Comparison of ENCODE assay signal across 30 mouse cellular contexts in genomic region chr8:84321841-84322240, GRCm38 (mm10). TPM values are rescaled to one million over a fixed set of nuclear protein-coding genes. Genes with fewer than 3 reads are reported as not detected.
DNase-seq lines count a peak whose midpoint lies in the region; ATAC-seq and TF ChIP-seq lines count a peak whose summit lies in the region.
"Had no signal": no experiment of that assay in that cellular context is flagged by ENCODE, and none has a peak within 500 bp of the region (broad histone marks: within the 10 kb centered on the region; RNA-seq: fewer than 3 reads in every experiment).

No protein-coding gene starts in this region.

- H3K4me3 ChIP-seq in kidney, embryonic 16.5 days (ENCODE audit: low read length) = no peak overlapping the region
- no peak overlapping the region for H3K4me3 ChIP-seq in ES-E14 (ENCODE audit: insufficient read depth in 1 of 2, low read depth in 1 of 2, low read length in 2 of 2, poor library complexity in 1 of 2, severe bottlenecking in 1 of 2)
- H3K4me3 ChIP-seq in intestine, embryonic 16.5 days (ENCODE audit: low read length) = no peak overlapping the region
- H3K4me3 ChIP-seq in stomach, postnatal 0 days (ENCODE audit: low read depth, low read length) = no peak overlapping the region
- H3K4me3 ChIP-seq: erythroblast, embryonic 14.5 days; forebrain, embryonic 12.5 days; heart, embryonic 10.5 days; heart, embryonic 15.5 days; kidney, embryonic 15.5 days; limb, embryonic 10.5 days; limb, embryonic 15.5 days; liver, embryonic 13.5 days; midbrain, embryonic 13.5 days; neural tube, embryonic 13.5 days had no signal

- WGBS in kidney, embryonic 16.5 days = 60% methylated on average over 3 of the region's 3 CpGs
- WGBS in intestine, embryonic 16.5 days = 52% methylated on average over 3 of the region's 3 CpGs
- 51% methylated on average over 3 of the region's 3 CpGs for WGBS in stomach, postnatal 0 days

- H3K27me3 ChIP-seq in kidney, embryonic 16.5 days (ENCODE audit: insufficient read depth, low read length) = no peaks in the 10 kb centered on the region
- no peaks in the 10 kb centered on the region for H3K27me3 ChIP-seq in intestine, embryonic 16.5 days (replicated peaks; ENCODE audit: control insufficient read depth, insufficient read depth, low read length)
- H3K27me3 ChIP-seq in stomach, postnatal 0 days (ENCODE audit: control insufficient read depth, insufficient read depth, low read length) = no peaks in the 10 kb centered on the region
- H3K27me3 ChIP-seq: forebrain, embryonic 12.5 days; heart, embryonic 15.5 days; kidney, embryonic 15.5 days; limb, embryonic 15.5 days; liver, embryonic 13.5 days; midbrain, embryonic 13.5 days; neural tube, embryonic 13.5 days had no signal

- no peak for TF ChIP-seq CTCF in stomach, postnatal 0 days (IDR thresholded peaks at IDR 0.05; ENCODE audit: low read depth)

- no peak overlapping the region for H3K4me2 ChIP-seq in kidney, embryonic 16.5 days (replicated peaks; ENCODE audit: low read depth, low read length)
- H3K4me2 ChIP-seq in intestine, embryonic 16.5 days (ENCODE audit: low read depth, low read length) = no peak overlapping the region
- no peak overlapping the region for H3K4me2 ChIP-seq in stomach, postnatal 0 days (replicated peaks; ENCODE audit: low read depth)
- H3K4me2 ChIP-seq: forebrain, embryonic 12.5 days; heart, embryonic 15.5 days; kidney, embryonic 15.5 days; limb, embryonic 15.5 days; liver, embryonic 13.5 days; midbrain, embryonic 13.5 days; neural tube, embryonic 13.5 days had no signal

- no peak overlapping the region for H3K27ac ChIP-seq in kidney, embryonic 16.5 days (ENCODE audit: low read length)
- no peak overlapping the region for H3K27ac ChIP-seq in ES-E14 (ENCODE audit: insufficient read depth, low read depth, low read length, poor library complexity, severe bottlenecking)
- no peak overlapping the region for H3K27ac ChIP-seq in intestine, embryonic 16.5 days (ENCODE audit: low read length)
- no peak overlapping the region for H3K27ac ChIP-seq in stomach, postnatal 0 days (replicated peaks)
- H3K27ac ChIP-seq: forebrain, embryonic 12.5 days; heart, embryonic 10.5 days; heart, embryonic 15.5 days; hindbrain, postnatal 0 days; kidney, embryonic 15.5 days; limb, embryonic 10.5 days; limb, embryonic 15.5 days; liver, embryonic 13.5 days; macrophage; midbrain, embryonic 13.5 days; neural tube, embryonic 13.5 days had no signal

- no peaks in the 10 kb centered on the region for H3K4me1 ChIP-seq in kidney, embryonic 16.5 days (ENCODE audit: insufficient read depth, low read length)
- no peaks in the 10 kb centered on the region; a peak in 1 of 4 replicates for H3K4me1 ChIP-seq in ES-E14 (ENCODE audit: control insufficient read depth in 2 of 2, insufficient read depth in 2 of 2, low read length in 2 of 2, poor library complexity in 1 of 2)
- no peaks in the 10 kb centered on the region for H3K4me1 ChIP-seq in intestine, embryonic 16.5 days (ENCODE audit: control insufficient read depth, insufficient read depth, low read length)
- no peaks in the 10 kb centered on the region for H3K4me1 ChIP-seq in stomach, postnatal 0 days (replicated peaks; ENCODE audit: control insufficient read depth, insufficient read depth)
- H3K4me1 ChIP-seq: forebrain, embryonic 12.5 days; heart, embryonic 15.5 days; kidney, embryonic 15.5 days; liver, embryonic 13.5 days; midbrain, embryonic 13.5 days had no signal

- in situ Hi-C loops in ES-E14 (cut with MboI; ENCODE audit: low sequenced_read_pairs in 2 of 2, unreplicated experiment in 2 of 2) = no loop called here

- TF ChIP-seq EP300 in stomach, postnatal 0 days (optimal IDR thresholded peaks at IDR 0.05) = no peak

- DNase-seq in kidney, postnatal 10 days = no peak
- peak; percentile 17 for DNase-seq in ES-E14 (ENCODE audit: low read depth, low spot score)
- DNase-seq in stomach, postnatal 0 days (ENCODE audit: low spot score) = peak; percentile 42
- DNase-seq in right cerebral cortex, postnatal 14 days = no peak
- no peak for DNase-seq in left cerebral cortex, adult 9 months (ENCODE audit: low spot score in 2 of 2)
- DNase-seq: adrenal gland, adult 8-10 months; cerebellum, adult 9-10 months; cerebellum, postnatal 36 days; embryo, embryonic 11 days; forebrain, postnatal 0 days; gastrocnemius, postnatal 10 days; kidney, adult 18-20 months; liver, embryonic 13.5 days; lung, adult 2 months; thymus, adult 18-20 months; thymus, postnatal 25 days had no signal

- 0 out of 2 replicates have a peak, but pooled peaks have one; percentile 27 for ATAC-seq in kidney, embryonic 16.5 days (ENCODE audit: low FRiP score, low TSS enrichment)
- peak; percentile 87 for ATAC-seq in intestine, embryonic 16.5 days
- ATAC-seq in stomach, postnatal 0 days (ENCODE audit: low FRiP score, low TSS enrichment) = peak; percentile 61; the same call in 1 of the 2 replicates
- ATAC-seq: activated CD4-positive, CD25-positive, alpha-beta regulatory T cell, adult 4 months; forebrain, postnatal 0 days; hindbrain, postnatal 0 days; midbrain, embryonic 13.5 days had no signal

- H3K36me3 ChIP-seq in kidney, embryonic 16.5 days (ENCODE audit: insufficient read depth, low read length) = no peaks in the 10 kb centered on the region
- no peaks in the 10 kb centered on the region for H3K36me3 ChIP-seq in ES-E14 (ENCODE audit: control insufficient read depth, insufficient read depth, low read length, poor library complexity, severe bottlenecking)
- H3K36me3 ChIP-seq in intestine, embryonic 16.5 days (ENCODE audit: control insufficient read depth, insufficient read depth, low read length) = no peaks in the 10 kb centered on the region
- H3K36me3 ChIP-seq in stomach, postnatal 0 days (ENCODE audit: control insufficient read depth, insufficient read depth, low read length) = no peaks in the 10 kb centered on the region
- H3K36me3 ChIP-seq: forebrain, embryonic 12.5 days; heart, embryonic 10.5 days; heart, embryonic 15.5 days; kidney, embryonic 15.5 days; limb, embryonic 10.5 days; limb, embryonic 15.5 days; liver, embryonic 13.5 days; midbrain, embryonic 13.5 days; neural tube, embryonic 13.5 days had no signal

- H3K9me3 ChIP-seq in kidney, embryonic 16.5 days (ENCODE audit: low read length) = no peaks in the 10 kb centered on the region
- H3K9me3 ChIP-seq in ES-E14 (ENCODE audit: control insufficient read depth, insufficient read depth, low read depth, low read length) = no peaks in the 10 kb centered on the region
- no peaks in the 10 kb centered on the region for H3K9me3 ChIP-seq in intestine, embryonic 16.5 days (ENCODE audit: control insufficient read depth, low read length)
- H3K9me3 ChIP-seq in stomach, postnatal 0 days (ENCODE audit: control insufficient read depth, low read length) = no peaks in the 10 kb centered on the region
- H3K9me3 ChIP-seq: forebrain, embryonic 12.5 days; heart, embryonic 10.5 days; heart, embryonic 15.5 days; kidney, embryonic 15.5 days; limb, embryonic 10.5 days; limb, embryonic 15.5 days; liver, embryonic 13.5 days; midbrain, embryonic 13.5 days; neural tube, embryonic 13.5 days had no signal

- no peak overlapping the region for H3K9ac ChIP-seq in kidney, embryonic 16.5 days (replicated peaks; ENCODE audit: low read length)
- H3K9ac ChIP-seq in ES-E14 (ENCODE audit: insufficient read depth, low read depth, low read length, poor library complexity, severe bottlenecking) = no peak overlapping the region
- no peak overlapping the region for H3K9ac ChIP-seq in intestine, embryonic 16.5 days (ENCODE audit: low read depth, low read length)
- H3K9ac ChIP-seq in stomach, postnatal 0 days (ENCODE audit: low read length) = no peak overlapping the region
- H3K9ac ChIP-seq: forebrain, embryonic 12.5 days; forebrain, postnatal 0 days; heart, embryonic 15.5 days; kidney, embryonic 15.5 days; limb, embryonic 15.5 days; liver, embryonic 13.5 days; midbrain, embryonic 13.5 days; neural tube, embryonic 13.5 days had no signal

TF ChIP-seq in ES-E14, 5 proteins besides CTCF, POLR2A, EP300 and RAD21:
- TF ChIP-seq MAFK (IDR thresholded peaks at IDR 0.05; ENCODE audit: insufficient read depth, low read depth, low read length) = no peak
- no peak for TF ChIP-seq CHD2 (IDR thresholded peaks at IDR 0.05; ENCODE audit: low read depth, low read length)
- TF ChIP-seq ZNF384 (IDR thresholded peaks at IDR 0.05; ENCODE audit: low read depth, low read length) = no peak
- TF ChIP-seq HCFC1 (IDR thresholded peaks at IDR 0.05; ENCODE audit: borderline replicate concordance, insufficient read depth, low read length) = no peak
- TF ChIP-seq ZC3H11A (IDR thresholded peaks at IDR 0.05; ENCODE audit: borderline replicate concordance, low read depth, low read length) = no peak

RNA-seq across cellular contexts. Expression of gene Ccdc130, which starts 51.7 kb away (rescaled TPM):
- 20.5 and 22.6 TPM in 2 replicates for polyA plus RNA-seq in kidney, embryonic 16.5 days (2015; fragmentation: Nextera tagmentation; extraction: Ambion mirVana)
- 12.5 and 14.9 TPM in 2 replicates for total RNA-seq in ES-E14 (2012; rRNA removed)
- 13.5 and 16.3 TPM in 2 replicates for polyA plus RNA-seq in intestine, embryonic 16.5 days (2015; fragmentation: Nextera tagmentation; extraction: Ambion mirVana)
- 10.1 and 10.4 TPM in 2 replicates for polyA plus RNA-seq in stomach, postnatal 0 days (2015; fragmentation: Nextera tagmentation; extraction: Ambion mirVana)

Comparison
In these comparisons a context has a peak if more than half of its experiments do, and no peak if none do; other contexts are left out.
1. ATAC-seq: peak in every context shown above with its lines; median percentile 87 in intestine, embryonic 16.5 days; 61 in stomach, postnatal 0 days; 27 in kidney, embryonic 16.5 days.
2. DNase-seq: peak in ES-E14 (single experiment) and stomach, postnatal 0 days (single experiment); none in kidney, postnatal 10 days (single experiment), right cerebral cortex, postnatal 14 days (single experiment) and left cerebral cortex, adult 9 months (0 of 2).